Mouse (Mus musculus) left cerebral cortex, adult 8-10 months (tissue): ENCODE measurements around the gene C2cd2l. TPM values are rescaled to one million over a fixed set of nuclear protein-coding genes. Genes with fewer than 3 reads are reported as not detected.
"Not testable (repeated sequence)": the region's sequence is repeated elsewhere in the genome, so short reads cannot be mapped to it uniquely, and the experiment has no call there.

Source experiments
- DNase-seq, 2 experiments: peaks; one replicate each; pipeline ENCODE4 v3.0.0; 2022; ENCODE audit warnings: low spot score in 2 of 2
- total RNA-seq, 4 experiments: library from RNA; stranded (reverse); gene quantifications; 2 replicates each; pipeline ENCODE4 v1.2.4; 2022

The C2cd2l gene
- total RNA-seq = 100 to 1,000 TPM; 201 to 282 (median 245) TPM

- DNase-seq = peak; percentile 68 to 95
These were observed at the start of gene C2cd2l for GRCm38 (mm10) chr9:44319887-44320798. Gene C2cd2l, minus strand, starts transcription at chr9:44320285.

- DNase-seq = no peak
These were observed 44.4 kb upstream of the C2cd2l start for GRCm38 (mm10) chr9:44364480-44364879.

- DNase-seq = not testable (repeated sequence)
These were observed 41.8 kb upstream of the C2cd2l start for GRCm38 (mm10) chr9:44361931-44362330.

- DNase-seq = peak; percentile 89 to 91
These were observed 41.3 kb upstream of the C2cd2l start, which contains the start of gene Vps11 for GRCm38 (mm10) chr9:44361190-44361917. Gene Vps11, minus strand, starts transcription at chr9:44361670.

- no peak for DNase-seq
These were observed 37.1 kb upstream of the C2cd2l start for GRCm38 (mm10) chr9:44357207-44357606.

GRCm38 (mm10) chr9:44353142-44353541 lies 33.1 kb upstream of the C2cd2l start:
- DNase-seq = no peak

GRCm38 (mm10) chr9:44352337-44352736 lies 32.3 kb upstream of the C2cd2l start:
- DNase-seq = no peak

GRCm38 (mm10) chr9:44351396-44351795 lies 31.3 kb upstream of the C2cd2l start:
- DNase-seq = no peak

- no peak for DNase-seq
These were observed 28.5 kb upstream of the C2cd2l start for GRCm38 (mm10) chr9:44348546-44348945.

- DNase-seq = no peak
These were observed 27.5 kb upstream of the C2cd2l start for GRCm38 (mm10) chr9:44347621-44348020.

- no peak for DNase-seq
These were observed 27.1 kb upstream of the C2cd2l start for GRCm38 (mm10) chr9:44347166-44347565.

GRCm38 (mm10) chr9:44345570-44346433 lies 25.7 kb upstream of the C2cd2l start:
- DNase-seq = peak in 1 of 2 experiments; percentile 50

- DNase-seq = peak; percentile 67 to 83
These were observed 23.8 kb upstream of the C2cd2l start, which contains the start of gene Hmbs for GRCm38 (mm10) chr9:44343781-44344421. Gene Hmbs, minus strand, starts transcription at chr9:44344228.

- no peak for DNase-seq
These were observed 23.2 kb upstream of the C2cd2l start for GRCm38 (mm10) chr9:44343290-44343689.

- DNase-seq = no peak
These were observed 22.5 kb upstream of the C2cd2l start for GRCm38 (mm10) chr9:44342605-44343004.

GRCm38 (mm10) chr9:44342173-44342572 lies 22.1 kb upstream of the C2cd2l start:
- no peak for DNase-seq

- no peak for DNase-seq
These were observed 21.4 kb upstream of the C2cd2l start for GRCm38 (mm10) chr9:44341487-44341886.

- DNase-seq = no peak
These were observed 18.5 kb upstream of the C2cd2l start for GRCm38 (mm10) chr9:44338574-44338973.

GRCm38 (mm10) chr9:44337436-44338169 lies 17.5 kb upstream of the C2cd2l start:
- DNase-seq = no peak

GRCm38 (mm10) chr9:44336964-44337363 lies 16.9 kb upstream of the C2cd2l start:
- DNase-seq = no peak
